Mouse (Mus musculus) heart, postnatal 36 days (tissue): ENCODE results near the gene Rara. TPM values are rescaled to one million over a fixed set of nuclear protein-coding genes. Genes with fewer than 3 reads are reported as not detected.
"Not testable (repeated sequence)": the region's sequence is repeated elsewhere in the genome, so short reads cannot be mapped to it uniquely, and the experiment has no call there.

Source experiments
- DNase-seq, 2 experiments: peaks; one replicate each; pipeline ENCODE4 v3.0.0; 2021 to 2022
- intact Hi-C: fragments of 180-260 bp; cut with DNase I; formaldehyde crosslinking; loops from one replicate; pipeline ENCODE4 v1.15.1; 2025
- total RNA-seq, 2 experiments: library from RNA; stranded (reverse); gene quantifications; 2 replicates each; pipeline ENCODE4 v1.2.3; 2021

Rara gene
- total RNA-seq, 2 experiments from 2014 or later, result 10.5 to 13.6 TPM

DNA sequence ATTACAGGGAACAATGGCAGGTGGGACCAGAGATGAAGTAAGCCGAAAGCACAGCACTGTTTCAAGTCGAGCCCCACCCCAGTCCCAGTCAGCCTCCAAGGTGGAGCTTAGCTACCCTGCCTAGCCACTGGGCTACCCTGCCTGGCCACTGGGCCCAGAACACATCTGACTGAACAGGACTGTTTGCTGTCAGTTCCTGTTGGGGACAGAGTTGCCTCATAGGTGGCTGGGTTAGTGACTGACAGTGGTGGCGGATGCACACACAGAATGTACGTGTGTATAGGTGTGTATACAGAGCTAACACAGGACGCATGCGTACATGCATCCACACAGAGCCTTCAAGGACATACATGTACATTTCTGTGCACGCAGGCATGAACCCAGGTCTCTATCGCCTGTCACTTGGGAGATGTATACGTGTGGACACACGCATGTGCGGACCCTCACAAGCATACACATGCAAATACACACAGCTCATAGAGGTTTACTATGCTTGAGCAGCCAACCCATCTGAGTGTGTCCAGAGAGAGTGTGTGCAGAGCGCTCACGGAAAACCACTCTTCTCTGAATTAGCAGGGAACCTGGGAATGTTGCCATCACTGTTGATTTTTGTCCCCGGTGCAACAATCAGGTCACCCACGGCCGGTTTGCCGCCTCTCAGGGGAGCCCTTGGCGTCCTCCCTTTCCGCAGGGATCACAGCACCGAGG, 53.8 kb downstream of the Rara start:
- intact Hi-C loops, result no loop called here
- DNase-seq, result no peak

DNA sequence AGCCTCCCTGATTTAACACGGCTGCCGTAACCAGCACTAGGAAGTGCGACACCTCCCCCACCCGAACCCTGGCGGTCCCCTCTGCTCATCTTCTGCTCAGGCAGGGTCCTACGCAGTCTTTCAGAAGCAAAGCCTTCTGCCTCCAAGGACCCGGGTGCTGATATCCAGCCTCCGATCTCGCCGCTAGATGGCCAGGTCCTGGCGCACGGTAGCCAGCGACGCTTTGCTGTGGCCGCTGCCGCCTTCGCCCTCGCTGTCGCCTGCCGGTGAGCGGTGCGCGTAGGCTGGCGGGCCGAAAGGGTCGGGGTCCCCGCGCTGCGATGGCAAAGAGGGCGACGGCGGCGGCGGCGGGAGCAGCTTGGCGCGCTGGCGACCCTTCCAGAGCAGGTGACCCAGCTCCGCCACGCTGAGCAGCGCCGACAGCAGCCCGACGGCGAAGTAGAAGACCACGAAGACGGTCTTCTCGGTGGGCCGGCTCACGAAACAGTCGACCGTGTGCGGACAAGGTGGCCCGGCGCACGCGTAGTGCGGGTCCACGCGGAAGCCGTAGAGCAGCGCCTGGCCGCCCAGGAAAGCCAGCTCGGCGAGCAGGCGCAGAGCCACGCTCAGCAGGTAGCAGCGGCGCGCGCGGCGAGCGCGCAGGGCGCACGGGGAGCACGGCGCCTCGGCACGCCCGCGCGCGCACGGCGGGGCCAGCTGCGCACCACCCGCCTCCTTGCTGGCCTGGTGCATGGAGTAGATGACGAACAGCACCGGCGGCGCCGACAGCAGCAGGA, 54.6 kb downstream of the Rara start:
- intact Hi-C loops, result loop anchor here (2.0 kb wide), 2 partner anchors 57 to 169 kb away; no protein-coding TSS in a partner anchor
- peak; percentile 65 to 70 for DNase-seq

DNA sequence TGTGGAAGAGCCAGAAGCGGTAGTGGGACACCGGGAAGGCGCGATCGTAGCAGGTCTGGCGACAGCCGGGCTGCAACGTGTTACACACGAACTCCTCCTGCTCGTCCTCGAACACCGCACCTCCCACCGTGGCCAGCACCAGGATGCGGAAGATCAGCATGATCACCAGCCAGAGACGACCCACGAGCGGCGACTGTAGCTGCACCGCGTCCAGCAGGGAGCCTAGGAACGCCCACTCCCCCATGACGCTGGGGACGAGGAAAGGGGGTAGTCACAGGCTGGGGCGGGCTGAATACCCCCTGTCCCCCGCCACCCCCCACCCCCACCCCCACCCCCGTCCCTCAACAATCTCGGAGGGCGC, 55.1 kb downstream of the Rara start, which contains the start of gene Gjd3:
Gjd3 (minus strand) TSS at position 244 of the 361 bp plus-strand sequence.
- intact Hi-C loops, result loop anchor here (2.0 kb wide), 2 partner anchors 56 to 168 kb away; no protein-coding TSS in a partner anchor
- no peak for DNase-seq

DNA sequence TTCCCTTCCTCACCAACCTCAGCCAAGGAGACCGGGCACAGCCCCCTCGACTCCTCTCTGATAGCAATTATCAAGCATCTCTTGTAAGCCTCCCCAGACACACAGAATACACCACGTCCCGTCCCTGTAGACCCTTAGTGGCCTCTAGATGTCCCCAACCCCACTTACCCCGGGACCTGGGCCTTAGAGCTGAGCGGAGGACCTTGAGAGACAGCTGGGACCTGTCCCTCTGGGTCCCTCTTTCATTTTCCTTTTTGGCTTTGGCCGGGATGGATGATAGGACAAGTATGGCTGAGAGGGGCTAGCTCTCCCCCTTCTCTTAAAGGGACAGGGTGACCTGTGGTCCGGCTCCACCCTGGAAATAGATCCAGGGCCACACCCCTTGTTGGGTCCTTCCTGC, 55.9 kb downstream of the Rara start:
- no peak for DNase-seq
- intact Hi-C loops, result loop anchor here (2.0 kb wide), 2 partner anchors 55 to 167 kb away; no protein-coding TSS in a partner anchor

DNA sequence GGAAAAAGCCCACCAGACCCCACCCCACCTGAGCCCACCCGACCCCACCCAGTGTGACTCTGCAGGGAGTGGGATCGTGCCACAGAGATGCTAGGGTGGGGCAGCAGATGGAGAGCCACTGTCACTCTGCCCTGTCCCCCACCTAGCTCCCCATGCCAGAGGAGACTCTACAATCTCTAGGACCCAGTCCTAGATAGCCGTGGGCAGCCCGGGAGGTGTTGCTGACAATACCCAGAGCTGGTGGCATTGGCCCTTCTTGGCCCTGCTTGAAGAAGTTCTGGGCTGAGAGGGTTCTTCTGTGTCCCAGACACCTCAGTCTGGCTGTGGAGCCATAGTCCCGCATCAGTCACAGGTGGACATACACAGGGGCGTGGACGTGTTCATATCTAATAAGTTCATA, 57.9 kb downstream of the Rara start:
- DNase-seq, result peak; percentile 60 to 67

DNA sequence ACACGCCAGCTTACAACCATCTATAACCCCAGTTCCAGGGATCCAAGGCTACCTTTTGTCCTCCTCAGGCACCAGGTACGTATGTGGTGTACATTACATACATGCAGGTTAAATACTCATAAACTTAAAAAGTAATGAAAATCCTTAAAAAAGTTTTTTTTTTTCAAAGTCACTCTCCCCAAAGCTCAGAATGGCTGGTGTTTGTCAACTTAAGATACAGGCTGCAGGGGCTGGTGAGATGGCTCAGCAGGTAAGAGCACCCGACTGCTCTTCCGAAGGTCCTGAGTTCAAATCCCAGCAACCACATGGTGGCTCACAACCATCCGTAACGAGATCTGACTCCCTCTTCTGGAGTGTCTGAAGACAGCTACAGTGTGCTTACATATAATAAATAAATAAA, 60.6 kb downstream of the Rara start:
- intact Hi-C loops, DNase-seq: not testable (repeated sequence)

More for the DNA sequence above, 57.9 kb downstream of the Rara start:
- intact Hi-C loops, result no loop called here

DNA sequence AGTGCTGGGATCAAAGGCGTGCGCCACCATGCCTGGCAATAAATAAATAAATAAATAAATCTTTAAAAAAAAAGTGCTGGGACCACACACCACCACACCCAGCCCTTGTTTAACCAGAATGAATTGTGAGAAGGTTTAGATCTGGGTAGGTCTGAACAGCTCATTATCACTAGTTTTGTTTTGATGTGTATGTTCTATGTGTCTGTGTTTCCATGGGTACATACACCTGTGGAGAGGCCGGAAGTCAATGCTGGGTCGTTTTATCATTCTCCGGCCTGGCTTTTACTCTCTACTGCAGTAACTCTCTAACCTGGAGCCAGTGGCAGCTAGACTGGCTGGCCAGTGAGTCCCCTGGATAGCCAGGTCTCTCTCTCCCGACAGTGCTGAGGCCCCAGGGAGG, 63.2 kb downstream of the Rara start:
- no peak for DNase-seq
- intact Hi-C loops, result no loop called here

DNA sequence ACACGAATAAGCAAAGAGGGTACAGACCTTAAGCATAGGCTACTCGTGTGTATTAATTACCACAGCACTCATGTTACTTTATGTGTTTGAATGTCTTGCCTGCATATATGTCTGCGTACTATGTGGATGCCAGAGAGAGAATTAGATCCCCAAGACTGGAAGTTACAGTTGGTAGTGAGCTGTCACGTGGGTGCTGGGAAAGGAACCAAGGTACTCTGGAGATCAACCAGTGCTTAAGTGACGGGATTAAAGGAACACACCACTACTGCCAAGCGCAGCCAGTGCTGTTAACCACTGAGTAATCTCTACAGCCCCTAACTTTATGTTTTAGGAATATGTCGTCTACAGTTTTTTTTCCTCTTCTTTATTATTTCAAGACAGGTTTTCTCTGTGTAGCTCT, 68.4 kb downstream of the Rara start:
- intact Hi-C loops, result no loop called here
- peak; percentile 15 to 20 for DNase-seq

DNA sequence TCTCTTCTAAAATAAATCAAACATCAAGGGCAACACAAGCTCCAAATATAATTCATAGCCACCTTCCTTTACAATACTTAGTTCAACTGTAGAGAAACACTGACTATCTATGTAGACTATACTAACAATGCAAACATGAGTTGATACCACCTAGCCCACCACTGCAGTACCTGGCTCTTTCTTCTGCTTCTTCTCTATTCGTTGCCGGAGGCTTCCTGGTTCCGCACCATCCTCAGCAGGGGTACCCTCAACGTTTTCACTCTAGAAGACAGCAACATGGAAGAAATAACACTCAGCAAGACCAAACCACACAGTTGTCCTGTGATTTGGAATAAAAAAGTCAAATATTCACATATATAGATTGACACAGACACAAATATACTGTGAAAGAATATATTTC, 70.0 kb downstream of the Rara start:
- intact Hi-C loops, result no loop called here
- no peak for DNase-seq

DNA sequence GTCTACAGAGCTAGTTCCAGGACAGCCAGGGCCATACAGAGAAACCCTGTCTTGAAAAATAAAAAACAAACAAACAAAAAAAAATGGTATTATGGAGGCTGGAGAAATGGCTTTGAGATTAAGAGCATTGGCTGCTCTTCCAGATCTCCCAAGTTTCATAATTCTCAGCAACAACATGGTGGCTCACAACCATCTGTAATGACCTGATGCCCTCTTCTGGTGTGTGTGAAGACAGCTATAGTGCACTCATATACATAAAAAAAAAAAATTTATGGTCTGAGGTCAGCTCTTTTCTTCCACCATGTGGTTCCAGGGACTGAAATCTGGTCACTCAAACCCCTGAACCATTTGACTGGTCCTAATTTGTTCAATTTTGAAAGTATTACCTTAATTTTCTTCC, 71.2 kb downstream of the Rara start:
- DNase-seq, result no peak
- intact Hi-C loops, result no loop called here

DNA sequence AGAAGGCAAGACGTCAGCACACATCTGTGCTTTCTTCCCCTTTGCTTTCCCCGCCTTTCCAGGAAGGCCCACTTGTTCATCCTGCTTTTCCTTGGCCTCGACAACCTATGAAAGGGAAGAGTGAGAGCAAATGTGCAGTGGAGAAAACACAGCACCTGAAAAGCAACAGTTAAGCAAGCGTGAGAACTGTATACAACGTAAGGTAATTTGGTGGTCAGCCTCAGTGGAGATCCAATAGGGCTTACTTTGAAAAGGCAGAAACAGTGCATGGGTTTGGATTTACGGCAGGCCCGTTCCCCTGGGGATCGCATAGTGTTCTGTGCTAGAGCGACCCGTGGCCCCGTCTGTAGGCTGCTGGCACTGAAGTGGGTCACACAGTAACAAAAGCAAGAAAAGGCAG, 71.6 kb downstream of the Rara start:
- DNase-seq, result no peak
- intact Hi-C loops, result no loop called here

DNA sequence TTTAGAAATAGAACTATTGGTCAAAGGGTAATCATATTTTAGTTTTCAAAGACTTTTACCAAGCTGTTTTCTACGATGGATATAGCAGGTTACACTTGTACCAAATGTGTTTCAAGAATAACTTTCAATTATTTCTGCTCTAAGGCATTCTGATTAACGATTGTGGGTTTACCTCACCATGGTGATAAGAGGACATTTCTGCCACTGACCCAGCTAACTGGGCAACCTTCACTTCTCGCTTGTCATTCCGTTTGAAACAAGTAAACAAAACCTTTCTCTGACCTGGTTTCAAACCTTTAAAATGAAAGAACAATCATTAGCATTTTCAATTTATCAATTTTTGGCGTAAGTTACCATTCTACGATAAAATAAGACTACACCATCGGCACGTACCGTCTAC, 79.2 kb downstream of the Rara start:
- DNase-seq, result no peak
- intact Hi-C loops, result no loop called here

DNA sequence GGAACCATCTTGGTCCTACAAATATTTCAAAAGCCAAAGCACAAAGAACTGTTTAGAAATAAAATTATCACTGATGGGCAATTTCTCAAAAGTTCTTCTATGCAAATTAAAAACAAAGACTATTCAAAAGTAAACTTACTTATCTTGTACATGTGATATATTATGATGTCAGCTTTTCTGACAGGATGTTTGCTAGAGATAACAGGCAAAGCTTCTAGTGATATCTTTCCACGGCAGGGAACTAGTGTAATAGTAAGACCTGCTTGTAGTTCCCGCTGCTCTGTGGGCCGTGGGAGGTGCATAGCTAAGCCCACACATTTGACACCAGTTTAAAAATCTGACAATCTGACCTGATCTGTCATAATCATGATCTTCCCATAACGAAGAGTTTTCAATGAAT, 82.5 kb downstream of the Rara start:
- DNase-seq, result no peak
- intact Hi-C loops, result no loop called here

DNA sequence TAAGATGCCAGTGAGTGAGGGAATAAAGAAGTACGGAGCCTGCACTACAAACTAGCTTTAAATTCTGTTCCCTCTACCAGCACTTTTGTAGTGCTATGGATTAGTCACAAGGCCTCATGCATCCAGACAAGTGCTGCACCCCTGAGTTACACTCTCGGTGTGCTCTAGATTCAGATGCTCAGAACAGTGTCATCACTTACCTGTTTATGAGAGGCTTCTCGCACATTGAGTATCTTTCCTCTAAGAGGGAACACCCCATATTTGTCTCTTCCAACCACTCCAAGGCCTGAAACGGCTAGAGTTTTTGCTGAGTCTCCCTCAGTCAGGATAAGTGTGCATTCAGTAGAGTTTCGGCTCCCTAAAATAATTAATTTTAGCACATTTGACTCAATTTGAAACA, 83.1 kb downstream of the Rara start:
- no peak for DNase-seq
- intact Hi-C loops, result no loop called here

DNA sequence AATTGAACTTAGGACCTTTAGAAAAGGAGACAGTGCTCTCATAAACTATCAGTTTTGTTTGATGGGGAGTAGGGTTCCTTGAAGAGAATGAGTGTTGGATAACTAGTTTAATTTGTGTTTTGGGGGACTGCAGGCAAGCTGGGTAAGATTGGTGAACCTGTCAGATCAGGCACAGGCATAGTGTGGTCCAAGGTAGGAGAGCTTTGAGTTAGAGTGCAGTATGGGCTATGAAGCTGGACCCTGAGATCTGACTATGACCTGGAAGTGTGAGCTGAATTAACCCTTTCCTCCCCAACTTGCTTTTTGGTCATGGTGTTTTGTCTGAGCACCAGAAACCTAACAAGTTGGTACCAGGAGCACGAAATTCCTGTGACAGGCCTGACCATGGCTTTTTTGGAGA, 86.2 kb downstream of the Rara start:
- intact Hi-C loops, result no loop called here
- DNase-seq, result no peak

DNA sequence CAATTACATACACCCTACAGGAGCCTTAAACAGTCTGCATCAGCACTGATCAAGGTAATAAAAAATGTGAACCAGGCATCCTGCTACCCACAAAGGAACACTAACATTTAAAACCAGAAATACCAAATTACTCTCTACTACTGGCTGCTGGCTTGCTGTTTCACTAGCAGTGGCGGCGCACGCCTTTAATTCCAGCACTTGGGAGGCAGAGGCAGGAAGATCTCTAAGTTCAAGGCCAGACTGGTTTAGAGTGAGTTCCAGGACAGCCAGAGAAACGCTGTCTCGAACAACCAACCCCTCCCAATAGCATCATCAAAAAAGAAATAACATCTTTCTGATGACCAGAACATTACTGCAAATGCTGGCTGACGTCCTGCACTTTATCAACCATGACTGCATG, 92.2 kb downstream of the Rara start:
- no peak for DNase-seq
- intact Hi-C loops, result loop anchor here (5.0 kb wide), 1 partner anchor 103 kb away; no protein-coding TSS in a partner anchor

DNA sequence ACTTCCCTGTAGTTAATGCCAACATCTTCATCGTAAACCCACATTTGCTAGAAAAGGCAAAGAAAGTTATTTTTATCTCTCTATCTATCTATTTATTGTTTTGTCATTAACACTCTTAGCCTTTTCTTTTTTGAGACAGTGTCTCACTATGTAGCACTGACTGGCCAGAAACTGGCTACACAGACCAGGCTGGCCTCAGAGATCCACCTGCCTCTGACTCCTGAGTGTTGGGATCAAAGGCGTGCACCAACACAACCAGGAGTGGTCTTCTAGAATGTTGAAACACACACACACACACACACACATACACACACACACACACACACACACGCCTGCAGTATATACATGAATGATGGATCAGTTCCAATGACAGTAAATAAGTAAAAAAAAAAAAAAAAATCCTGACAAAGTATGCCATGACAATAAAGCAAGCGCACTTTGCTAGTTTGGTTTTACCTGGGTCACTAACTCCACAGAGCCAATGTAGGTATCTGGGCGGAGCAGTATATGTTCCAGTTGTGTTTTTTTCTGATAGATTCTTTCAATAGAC, 94.8 kb downstream of the Rara start:
- intact Hi-C loops, result loop anchor here (5.0 kb wide), 1 partner anchor 105 kb away; no protein-coding TSS in a partner anchor
- no peak for DNase-seq

DNA sequence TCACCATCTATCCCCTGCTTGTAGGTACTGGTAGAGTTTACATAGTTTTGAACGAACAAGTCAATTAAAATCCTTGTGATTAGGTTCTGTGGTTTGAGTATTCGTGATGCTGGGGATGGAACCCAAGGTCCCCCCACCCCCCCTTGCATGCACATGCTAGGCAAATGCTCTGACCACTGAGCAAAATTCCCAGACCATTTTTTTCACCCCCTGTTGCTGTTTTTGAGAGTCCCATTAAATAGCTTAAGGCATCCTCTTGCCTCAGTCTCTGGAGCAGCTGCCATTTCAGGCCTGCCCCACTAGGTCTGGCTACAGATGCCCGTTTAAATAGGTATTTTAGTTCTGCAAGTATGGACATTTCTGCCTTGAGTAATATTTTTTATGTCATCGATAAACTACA, 95.5 kb downstream of the Rara start:
- DNase-seq, result no peak
- intact Hi-C loops, result loop anchor here (5.0 kb wide), 1 partner anchor 106 kb away; no protein-coding TSS in a partner anchor

DNA sequence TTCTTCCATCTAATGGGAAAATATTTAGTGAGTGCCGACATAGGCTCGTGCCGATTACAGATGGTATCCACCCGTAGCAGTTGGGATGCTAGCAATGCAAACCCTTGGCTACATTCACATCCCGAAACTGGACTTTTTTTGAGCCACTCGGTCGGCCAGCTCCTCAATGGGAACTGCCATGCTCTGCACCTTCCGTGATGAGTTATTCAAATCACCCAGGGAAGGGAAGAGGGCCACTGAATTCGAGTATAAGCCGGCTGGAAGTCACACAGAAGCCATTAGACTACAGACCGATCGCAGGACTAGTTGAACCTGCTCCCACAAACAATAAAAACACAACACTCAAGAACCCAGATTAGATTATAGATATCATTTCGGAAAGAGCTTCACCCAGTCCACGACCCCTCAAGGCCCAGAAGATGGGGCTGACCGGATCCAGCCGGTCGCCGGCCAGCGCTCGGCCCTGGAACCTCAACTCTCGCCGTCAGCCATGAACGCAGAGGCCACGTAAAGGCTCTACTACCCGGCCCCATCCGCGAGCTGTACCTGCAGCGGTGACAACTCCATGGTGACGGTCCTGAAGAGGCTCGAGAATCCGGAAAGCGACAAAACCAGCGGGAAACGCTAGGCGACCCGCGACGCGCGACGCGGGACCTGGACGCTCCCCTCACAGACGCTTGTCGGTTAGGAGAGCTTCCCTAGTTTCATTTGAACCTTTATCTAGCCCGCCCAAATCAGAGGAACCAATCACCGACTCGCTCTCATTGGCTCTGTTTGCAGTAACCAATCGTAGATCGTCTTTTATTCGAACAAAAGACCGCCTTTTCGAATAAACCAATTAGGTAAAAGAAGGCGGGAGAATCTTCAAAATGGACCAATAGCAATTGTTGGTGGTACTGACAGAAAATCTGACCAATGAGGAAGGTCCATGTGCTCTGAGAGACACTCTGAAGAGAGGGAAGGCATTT, 96.2 kb downstream of the Rara start, which contains the start of gene Top2a:
Top2a (minus strand) TSS at position 690 of the 968 bp plus-strand sequence.
- peak; percentile 96 to 99 for DNase-seq
- intact Hi-C loops, result loop anchor here (5.0 kb wide), 1 partner anchor 106 kb away; no protein-coding TSS in a partner anchor
